Mouse (Mus musculus) Muller cell, postnatal 12 days (primary cell): ENCODE data around the gene Gm21936.
"Not testable (repeated sequence)": the region's sequence is repeated elsewhere in the genome, so short reads cannot be mapped to it uniquely, and the experiment has no call there.

Experiments
- DNase-seq: peaks from one replicate; pipeline ENCODE4 v3.0.0-alpha.2; 2015; ENCODE audit errors: inconsistent ontology term

Gm21936 gene

DNA sequence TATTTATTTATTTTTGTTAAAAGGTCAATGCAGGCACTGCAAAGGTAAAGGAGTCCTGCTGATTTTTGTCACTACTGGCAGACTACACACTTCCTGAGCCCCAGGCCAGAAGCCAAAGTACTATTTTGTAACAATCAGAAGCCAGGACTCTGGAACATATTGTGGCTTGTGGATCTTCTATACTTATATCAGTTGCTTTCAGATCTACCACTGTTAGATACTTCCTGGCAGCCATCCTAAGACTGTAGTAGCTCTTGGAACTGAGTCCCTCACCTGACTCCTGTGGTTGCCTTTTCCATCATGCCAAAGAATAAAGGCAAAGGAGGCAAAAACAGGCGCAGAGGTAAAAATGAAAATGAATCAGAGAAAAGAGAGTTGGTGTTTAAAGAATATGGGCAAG lies at the start of gene Gm21936:
Gene Gm21936 (plus strand): TSS at position 301 of the 400 bp plus-strand sequence.
- not testable (repeated sequence) for DNase-seq

DNA sequence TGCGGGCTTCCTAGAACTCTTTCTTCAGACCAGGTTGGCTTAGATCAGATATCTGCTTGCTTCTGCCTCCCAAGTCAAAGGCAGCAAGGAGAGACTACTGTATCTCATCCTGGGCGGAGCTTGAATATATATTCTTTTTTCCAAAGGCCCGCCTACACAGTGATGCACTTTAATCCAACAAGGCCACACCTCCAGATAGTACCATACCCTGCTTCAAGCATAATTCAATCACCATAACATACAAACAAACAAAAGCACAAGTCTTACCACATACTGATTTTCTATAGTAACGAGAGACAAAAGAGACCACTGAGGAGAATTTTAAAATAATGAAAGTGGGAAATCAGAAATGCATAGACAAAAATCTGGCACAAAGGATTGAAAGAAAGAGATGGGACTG lies 19.7 kb upstream of the Gm21936 start, which contains the start of gene Gm21319:
Gene Gm21319 (minus strand): TSS at position 101 of the 400 bp plus-strand sequence.
- not testable (repeated sequence) for DNase-seq

DNA sequence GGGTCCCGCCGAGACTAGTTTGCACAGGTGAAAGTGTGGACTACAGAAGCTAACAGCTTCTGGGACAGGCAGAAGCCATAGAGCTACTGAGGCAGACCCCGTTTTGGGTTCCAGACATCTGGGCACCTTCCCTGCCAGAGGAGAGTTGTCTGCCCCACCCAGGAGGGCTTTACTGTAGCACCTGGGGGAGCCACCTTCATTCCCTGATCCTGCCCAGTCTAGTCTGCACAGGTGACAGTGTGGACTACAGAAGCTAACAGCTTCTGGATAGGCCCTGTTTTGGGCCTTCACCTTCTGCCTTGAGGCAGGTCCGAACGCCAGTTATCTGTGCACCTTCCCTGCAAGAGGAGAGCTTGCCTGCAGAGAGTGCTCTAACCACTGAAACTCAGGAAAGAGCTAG lies 2.7 kb downstream of the Gm21936 start:
- not testable (repeated sequence) for DNase-seq

DNA sequence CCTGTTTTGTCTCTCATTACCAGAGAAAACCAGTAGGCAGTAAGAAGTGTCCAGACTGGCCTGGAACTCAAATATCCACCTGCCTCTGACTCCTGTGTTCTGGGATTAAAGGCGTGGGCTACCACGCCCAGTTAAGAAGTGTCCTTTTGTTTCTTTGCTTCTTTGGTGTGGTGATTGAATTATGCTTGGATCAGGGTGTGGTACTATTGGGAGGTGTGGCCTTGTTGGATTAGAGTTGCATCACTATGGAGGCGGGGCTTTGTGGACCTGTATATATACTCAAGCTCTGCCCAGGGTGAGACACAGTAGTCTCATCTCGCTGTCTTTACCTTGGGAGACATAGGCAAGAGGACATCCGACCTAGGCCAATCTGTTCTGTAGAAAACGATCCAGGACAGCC lies 21.0 kb downstream of the Gm21936 start, which contains the start of gene BB287469:
Gene BB287469 (plus strand): TSS at position 301 of the 400 bp plus-strand sequence.
- DNase-seq = not testable (repeated sequence)

DNA sequence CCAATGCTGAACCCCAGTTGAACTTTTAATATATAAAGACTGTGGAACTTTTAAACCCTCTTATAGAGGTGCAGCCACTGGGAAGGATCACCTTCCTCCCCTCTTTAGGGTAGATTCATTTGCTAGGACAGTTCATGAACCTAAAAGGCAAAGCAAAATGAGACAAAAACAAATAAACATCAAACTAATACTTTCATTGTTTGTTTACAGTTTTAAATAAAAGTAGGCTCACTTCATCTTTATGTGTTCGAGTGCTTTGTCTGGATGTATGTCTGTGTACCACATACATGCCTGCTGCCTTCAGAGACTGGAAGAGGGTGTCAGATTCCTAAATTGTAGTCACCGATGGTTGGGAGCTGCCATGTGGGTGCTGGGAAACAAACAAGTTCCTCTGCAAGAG lies 46.9 kb downstream of the Gm21936 start, which contains the start of gene Gm2001:
Gene Gm2001 (minus strand): TSS at position 101 of the 400 bp plus-strand sequence.
- not testable (repeated sequence) for DNase-seq
